Mouse (Mus musculus) thymus, adult 2 months (tissue): ENCODE data around the gene Egfem1. TPM values are rescaled to one million over a fixed set of nuclear protein-coding genes. Genes with fewer than 3 reads are reported as not detected.

ENCODE experiments used
- DNase-seq: peaks from one replicate; pipeline ENCODE4 v3.0.0; 2021
- H3K27ac ChIP-seq: fragments of 200-500 bp; 2 replicates; pipeline ENCODE4 v1.5.1; 2012; ENCODE audit warnings: low read length, control low read depth; ENCODE audit not compliant: control insufficient read depth, insufficient read depth
- H3K27me3 ChIP-seq: fragments of 200-500 bp; 2 replicates; pipeline ENCODE4 v1.6.1; 2012; ENCODE audit warnings: mild to moderate bottlenecking, low read length, moderate library complexity, mixed read lengths; ENCODE audit not compliant: control insufficient read depth, insufficient read depth
- H3K36me3 ChIP-seq: fragments of 200-500 bp; 2 replicates; pipeline ENCODE4 v1.6.1; 2012; ENCODE audit warnings: mild to moderate bottlenecking, low read length, moderate library complexity; ENCODE audit not compliant: control insufficient read depth, insufficient read depth
- H3K4me1 ChIP-seq: fragments of 200-500 bp; replicated peaks from 2 replicates; pipeline ENCODE4 v1.6.1; 2012; ENCODE audit warnings: low read length; ENCODE audit not compliant: control insufficient read depth, insufficient read depth
- H3K4me3 ChIP-seq: fragments of 200-500 bp; 2 replicates; pipeline ENCODE4 v1.5.1; 2012; ENCODE audit warnings: mild to moderate bottlenecking, low read length, control low read depth, moderate library complexity; ENCODE audit not compliant: control insufficient read depth, insufficient read depth
- CTCF ChIP-seq: fragments of 200-500 bp; IDR thresholded peaks from 2 replicates; pipeline ENCODE4 v1.5.1; 2012; ENCODE audit warnings: mild to moderate bottlenecking, control low read depth, low read length, moderate library complexity, borderline replicate concordance; ENCODE audit not compliant: control insufficient read depth, poor library complexity, insufficient read depth; ENCODE audit errors: extremely low read depth
- POLR2A ChIP-seq: fragments of 200-500 bp; IDR thresholded peaks from 2 replicates; pipeline ENCODE4 v1.6.1; 2012; ENCODE audit warnings: mild to moderate bottlenecking, low read length, control low read depth, moderate library complexity; ENCODE audit not compliant: control insufficient read depth, poor library complexity, insufficient read depth; ENCODE audit errors: extremely low read depth
- WGBS: fragments of 180-500 bp; shearing (Covaris S2); methylation state at CpG from one replicate; pipeline ENCODE4 v1.1.7; 2018; 5-methylcytosine and 5-hydroxymethylcytosine counted together
- polyA plus RNA-seq: library from polyadenylated mRNA; depleted of rRNA; stranded (reverse); fragments of >200 nt; gene quantifications from 2 replicates; pipeline ENCODE4 v1.2.3, GENCODE M21; 2012

Egfem1 gene
- polyA plus RNA-seq, 1 experiment, result not detected

GRCm38 (mm10) chr3:29578055-29578860 lies 496.4 kb downstream of the Egfem1 start:
- Histone ChIP-seq H3K27ac (no peak overlapping the region), H3K4me3 (no peak overlapping the region), H3K4me1 (no peaks in the 10 kb centered on the region), H3K36me3 (no peaks in the 10 kb centered on the region), H3K27me3 (no peaks in the 10 kb centered on the region)
- DNase-seq, result no peak
- TF ChIP-seq POLR2A, result no peak
- 82% methylated on average over 5 of the region's 5 CpGs for WGBS

GRCm38 (mm10) chr3:29582749-29583148 lies 500.9 kb downstream of the Egfem1 start:
- no peak for DNase-seq
- Histone ChIP-seq H3K27me3 (no peaks in the 10 kb centered on the region), H3K27ac (no peak overlapping the region), H3K4me1 (no peaks in the 10 kb centered on the region), H3K4me3 (no peak overlapping the region), H3K36me3 (no peaks in the 10 kb centered on the region)
- TF ChIP-seq CTCF (no peak), POLR2A (no peak)
- 74% methylated on average over 8 of the region's 8 CpGs for WGBS

- no peak for DNase-seq
- Histone ChIP-seq H3K27ac (no peak overlapping the region), H3K4me3 (no peak overlapping the region), H3K4me1 (no peaks in the 10 kb centered on the region), H3K36me3 (no peaks in the 10 kb centered on the region), H3K27me3 (no peaks in the 10 kb centered on the region)
- no peak for TF ChIP-seq CTCF
- no peak for TF ChIP-seq POLR2A
- 82% methylated on average over 7 of the region's 7 CpGs for WGBS
Measured at GRCm38 (mm10) chr3:29602140-29602539, 520.3 kb downstream of the Egfem1 start.

- no peak overlapping the region for H3K27ac ChIP-seq
- H3K36me3 ChIP-seq, result no peaks in the 10 kb centered on the region
- no peaks in the 10 kb centered on the region for H3K4me1 ChIP-seq
- H3K4me3 ChIP-seq, result no peak overlapping the region
- no peak for DNase-seq
- TF ChIP-seq POLR2A, result no peak
- TF ChIP-seq CTCF, result no peak
- no peaks in the 10 kb centered on the region for H3K27me3 ChIP-seq
- 89% methylated on average over 3 of the region's 3 CpGs for WGBS
Measured at GRCm38 (mm10) chr3:29608713-29609112, 526.9 kb downstream of the Egfem1 start.

- Histone ChIP-seq H3K4me1 (no peaks in the 10 kb centered on the region), H3K27me3 (no peaks in the 10 kb centered on the region), H3K4me3 (no peak overlapping the region), H3K27ac (no peak overlapping the region), H3K36me3 (no peaks in the 10 kb centered on the region)
- WGBS, result 95% methylated on average over 2 of the region's 2 CpGs
- DNase-seq, result no peak
- TF ChIP-seq CTCF (no peak), POLR2A (no peak)
Measured at GRCm38 (mm10) chr3:29609174-29609573, 527.4 kb downstream of the Egfem1 start.

- Histone ChIP-seq H3K27ac (no peak overlapping the region), H3K4me3 (no peak overlapping the region), H3K27me3 (no peaks in the 10 kb centered on the region), H3K36me3 (no peaks in the 10 kb centered on the region), H3K4me1 (no peaks in the 10 kb centered on the region)
- no peak for TF ChIP-seq POLR2A
- no peak for TF ChIP-seq CTCF
- DNase-seq, result no peak
- WGBS, result 81% methylated on average over 1 of the region's 1 CpGs
Measured at GRCm38 (mm10) chr3:29619586-29619985, 537.8 kb downstream of the Egfem1 start.

GRCm38 (mm10) chr3:29639819-29640218 lies 558.0 kb downstream of the Egfem1 start:
- no peaks in the 10 kb centered on the region for H3K4me1 ChIP-seq
- TF ChIP-seq CTCF (no peak), POLR2A (no peak)

More at GRCm38 (mm10) chr3:29639819-29640218, 558.0 kb downstream of the Egfem1 start:
- H3K4me3 ChIP-seq, result no peak overlapping the region
- no peak overlapping the region for H3K27ac ChIP-seq
- H3K27me3 ChIP-seq, result no peaks in the 10 kb centered on the region
- H3K36me3 ChIP-seq, result no peaks in the 10 kb centered on the region
- no peak for DNase-seq
- WGBS, result 70% methylated on average over 2 of the region's 2 CpGs
